Mouse (Mus musculus): Measurements from ENCODE around the gene 1700001P01Rik.

GRCm38 (mm10) chr11:97747773-97748172, 27.9 kb downstream of the 1700001P01Rik start:
- TF ChIP-seq CTCF (IDR thresholded peaks at IDR 0.05; ENCODE audit: low read depth) (no peak), EP300 (IDR thresholded peaks at IDR 0.05; ENCODE audit: low read depth) (no peak)
